Mouse (Mus musculus): ENCODE results near the gene Sys1. TPM values are rescaled to one million over a fixed set of nuclear protein-coding genes. Genes with fewer than 3 reads are reported as not detected.

The Sys1 gene
- total RNA-seq, 2 experiments from 2014 or later = 39.1 to 44.7 TPM

DNA sequence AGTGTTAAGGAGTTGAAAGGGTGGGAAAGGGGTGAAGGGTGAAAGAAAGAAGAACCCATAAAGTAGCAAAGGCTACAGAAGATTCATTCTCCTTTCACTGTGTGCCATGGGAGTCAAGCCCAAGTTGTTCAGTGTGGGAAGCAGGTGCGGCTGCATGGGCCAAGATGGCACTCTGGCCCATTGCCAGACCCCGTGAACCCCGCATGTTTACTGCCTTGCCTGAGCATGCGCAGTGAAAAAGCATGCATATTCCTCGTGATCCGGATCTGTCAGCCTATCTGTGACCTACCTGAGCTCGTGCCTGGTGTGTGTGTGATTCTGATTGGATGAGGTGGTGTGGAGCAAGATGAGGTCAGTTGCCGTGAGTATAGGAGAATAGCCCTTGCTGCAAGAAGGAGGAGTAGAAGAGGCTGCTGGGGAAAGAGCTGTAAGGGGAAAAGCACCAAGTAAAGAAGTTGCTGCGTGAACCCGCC, 66.6 kb downstream of the Sys1 start:
- DNase-seq (ENCODE audit: low spot score in 2 of 2) = no peak

DNA sequence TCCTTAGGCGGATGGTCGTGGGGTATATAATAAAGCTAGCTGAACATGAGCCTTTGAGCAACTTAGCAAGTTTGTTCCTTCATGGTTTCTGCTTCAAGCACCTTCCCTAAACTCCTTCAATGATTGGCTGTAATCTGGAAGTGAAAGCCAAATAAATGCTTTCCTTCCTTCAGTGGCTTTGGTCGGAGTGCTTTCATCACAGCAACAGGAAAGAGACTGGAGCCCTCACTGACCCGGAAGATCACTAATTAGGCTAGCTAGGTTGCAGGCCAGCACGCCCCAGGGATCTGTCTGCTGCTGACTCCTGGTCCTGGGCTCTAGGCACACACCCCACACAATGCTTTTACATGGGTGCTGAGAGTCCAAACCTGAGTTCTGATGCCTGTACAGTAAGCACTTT, 71.8 kb downstream of the Sys1 start:
- DNase-seq (ENCODE audit: low spot score in 2 of 2) = no peak

Other genes starting within 250 kb of the Sys1 start
- not detected for gene Wfdc15b, start 235.3 kb upstream of the Sys1 start, total RNA-seq (2021)
- gene Svs2, start 218.5 kb upstream of the Sys1 start, total RNA-seq (2021) = not detected
- gene Svs3b, start 200.3 kb upstream of the Sys1 start, total RNA-seq (2021) = not detected
- gene Svs4, start 178.5 kb upstream of the Sys1 start, total RNA-seq (2021) = not detected
- gene Svs3a, start 167.7 kb upstream of the Sys1 start, total RNA-seq (2021) = not detected
- gene Svs6, start 140.2 kb upstream of the Sys1 start, total RNA-seq (2021) = not detected
- not detected for gene Svs5, start 124.2 kb upstream of the Sys1 start, total RNA-seq (2021)
- 1 to 10 TPM; 1.2 to 2.0 TPM for gene Slpi, start 67.9 kb upstream of the Sys1 start, total RNA-seq (2021)
- gene Rbpjl, start 53.8 kb upstream of the Sys1 start, total RNA-seq (2021) = under 1 TPM; 0.41 to 0.91 TPM
- gene Matn4, start 51.8 kb upstream of the Sys1 start, total RNA-seq (2021) = 10 to 100 TPM; 21.2 to 21.6 TPM
- gene Sdc4, start 13.1 kb upstream of the Sys1 start, total RNA-seq (2021) = 100 to 1,000 TPM; 117 to 137 TPM
- gene Gm20458, start 4.0 kb downstream of the Sys1 start, total RNA-seq (2021) = 10 to 100 TPM; 12.7 to 18.8 TPM
- not detected for gene Trp53tg5, start 16.8 kb downstream of the Sys1 start, total RNA-seq (2021)
- gene Dbndd2, start 29.1 kb downstream of the Sys1 start, total RNA-seq (2021) = 10 to 100 TPM; 87.6 to 88.0 TPM
- 10 to 100 TPM; 95.2 to 96.5 TPM for gene Pigt, start 40.6 kb downstream of the Sys1 start, total RNA-seq (2021)
- gene Wfdc2, start 105.4 kb downstream of the Sys1 start, total RNA-seq (2021) = 1 to 10 TPM in 1 of 2 experiments, not detected in 1; 5.6 TPM
- not detected for gene Spint3, start 116.5 kb downstream of the Sys1 start, total RNA-seq (2021)
- gene Wfdc6a, start 128.5 kb downstream of the Sys1 start, total RNA-seq (2021) = 1 to 10 TPM in 1 of 2 experiments, under 1 TPM in 1; 0.71 to 1.9 TPM
- gene Eppin, start 136.6 kb downstream of the Sys1 start, total RNA-seq (2021) = not detected
- not detected for gene Wfdc6b, start 156.6 kb downstream of the Sys1 start, total RNA-seq (2021)
- gene Wfdc8, start 156.7 kb downstream of the Sys1 start, total RNA-seq (2021) = not detected
- gene Wfdc16, start 181.8 kb downstream of the Sys1 start, total RNA-seq (2021) = not detected
- not detected for gene Wfdc10, start 199.1 kb downstream of the Sys1 start, total RNA-seq (2021)
- gene Wfdc9, start 199.6 kb downstream of the Sys1 start, total RNA-seq (2021) = not detected
- gene Wfdc11, start 217.1 kb downstream of the Sys1 start, total RNA-seq (2021) = not detected
- gene Wfdc13, start 228.1 kb downstream of the Sys1 start, total RNA-seq (2021) = not detected
- gene Spint4, start 241.5 kb downstream of the Sys1 start, total RNA-seq (2021) = not detected